Mouse (Mus musculus): Measurements from ENCODE around the gene Dock7.

GRCm38 (mm10) chr4:99115797-99116196 is 4.9 kb downstream of the Dock7 start:
- TF ChIP-seq CTCF (IDR thresholded peaks at IDR 0.05; ENCODE audit: borderline replicate concordance, insufficient read depth, low read length) (no peak), POLR2A (IDR thresholded peaks at IDR 0.05; ENCODE audit: low read depth, low read length) (no peak)

Measured in embryonic fibroblast, embryonic 13.5 days (primary cell).